Mouse (Mus musculus) adrenal gland, postnatal 36 days (tissue): ENCODE results near the gene Gm12185. TPM values are rescaled to one million over a fixed set of nuclear protein-coding genes. Genes with fewer than 3 reads are reported as not detected.
"Not testable (repeated sequence)": the region's sequence is repeated elsewhere in the genome, so short reads cannot be mapped to it uniquely, and the experiment has no call there.

Experiments used
- DNase-seq, 2 experiments: peaks; one replicate each; pipeline ENCODE4 v3.0.0; 2021; ENCODE audit warnings: mixed read lengths in 1 of 2
- total RNA-seq, 2 experiments: library from RNA; stranded (reverse); gene quantifications; 2 replicates each; pipeline ENCODE4 v1.2.3; 2021

Gene Gm12185
- total RNA-seq, 2 experiments from 2014 or later = 2.5 to 3.4 TPM

- DNase-seq = no peak
Measured at GRCm38 (mm10) chr11:48918380-48918779, 73.6 kb downstream of the Gm12185 start.

- no peak for DNase-seq
Measured at GRCm38 (mm10) chr11:48913611-48914010, 78.4 kb downstream of the Gm12185 start.

- no peak for DNase-seq
Measured at GRCm38 (mm10) chr11:48908459-48908858, 83.6 kb downstream of the Gm12185 start.

- DNase-seq = peak in 1 of 2 experiments; percentile 4
Measured at GRCm38 (mm10) chr11:48902021-48902420, 90.0 kb downstream of the Gm12185 start, which contains the start of gene Gm5431. Gm5431 (minus strand) TSS chr11:48902214.

DNA sequence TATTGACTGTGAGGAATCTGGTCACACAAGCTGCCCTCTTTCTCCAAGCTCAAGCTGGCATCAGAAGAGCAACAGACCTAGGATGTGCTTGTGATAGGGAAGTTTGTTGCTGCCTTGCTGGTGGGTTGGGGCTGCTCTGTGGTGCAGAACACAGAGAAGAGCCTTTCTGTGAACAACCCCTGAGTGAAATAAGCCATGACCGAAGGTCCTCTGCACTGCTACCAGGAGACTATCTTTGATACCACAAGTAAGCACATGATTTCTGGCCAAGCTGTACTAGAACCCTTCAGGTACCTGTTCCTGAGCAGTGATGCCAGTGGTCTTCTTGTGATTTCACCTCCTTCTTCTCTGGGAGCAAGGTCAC, 90.5 kb downstream of the Gm12185 start:
- DNase-seq = not testable (repeated sequence)

GRCm38 (mm10) chr11:48900654-48901566, 91.1 kb downstream of the Gm12185 start:
- DNase-seq = not testable (repeated sequence)

DNA sequence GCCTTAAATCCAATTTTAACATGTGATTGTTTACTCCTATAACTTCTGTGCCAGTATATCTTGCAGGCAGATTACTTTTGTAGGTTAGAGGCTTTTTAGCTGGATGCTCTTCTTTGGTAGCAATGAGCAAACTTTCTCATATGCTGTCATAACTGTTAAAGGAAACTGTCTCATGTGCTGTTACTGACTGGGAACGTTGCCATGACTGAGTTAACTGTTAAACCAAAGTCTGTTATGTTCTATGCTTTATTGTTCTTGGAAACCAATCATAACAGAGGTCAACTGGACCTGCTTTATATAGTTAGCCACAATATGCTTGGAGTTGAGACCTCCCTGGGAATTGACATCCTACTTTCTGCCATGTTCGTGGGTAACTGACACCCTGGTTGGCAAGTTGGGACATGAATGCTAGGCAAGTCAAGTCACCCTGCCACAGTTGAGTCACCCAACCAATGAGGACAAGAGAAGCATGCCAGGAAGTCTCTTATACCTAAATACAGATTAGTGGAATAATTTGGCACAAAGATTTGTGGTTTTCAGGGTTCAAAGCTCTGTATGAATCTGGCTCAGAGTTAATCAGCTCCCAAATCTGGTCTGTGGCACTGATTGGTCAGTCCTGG, 93.1 kb downstream of the Gm12185 start:
- no peak for DNase-seq

GRCm38 (mm10) chr11:48876680-48877079, 115.3 kb downstream of the Gm12185 start:
- no peak for DNase-seq

GRCm38 (mm10) chr11:48875343-48875837, 116.6 kb downstream of the Gm12185 start:
- DNase-seq = not testable (repeated sequence)

GRCm38 (mm10) chr11:48874465-48874864, 117.6 kb downstream of the Gm12185 start:
- peak; percentile 51 to 74 for DNase-seq

GRCm38 (mm10) chr11:48873591-48874290, 118.3 kb downstream of the Gm12185 start:
- no peak for DNase-seq

GRCm38 (mm10) chr11:48872695-48873300, 119.2 kb downstream of the Gm12185 start:
- DNase-seq = peak in 1 of 2 experiments; percentile 16

DNA sequence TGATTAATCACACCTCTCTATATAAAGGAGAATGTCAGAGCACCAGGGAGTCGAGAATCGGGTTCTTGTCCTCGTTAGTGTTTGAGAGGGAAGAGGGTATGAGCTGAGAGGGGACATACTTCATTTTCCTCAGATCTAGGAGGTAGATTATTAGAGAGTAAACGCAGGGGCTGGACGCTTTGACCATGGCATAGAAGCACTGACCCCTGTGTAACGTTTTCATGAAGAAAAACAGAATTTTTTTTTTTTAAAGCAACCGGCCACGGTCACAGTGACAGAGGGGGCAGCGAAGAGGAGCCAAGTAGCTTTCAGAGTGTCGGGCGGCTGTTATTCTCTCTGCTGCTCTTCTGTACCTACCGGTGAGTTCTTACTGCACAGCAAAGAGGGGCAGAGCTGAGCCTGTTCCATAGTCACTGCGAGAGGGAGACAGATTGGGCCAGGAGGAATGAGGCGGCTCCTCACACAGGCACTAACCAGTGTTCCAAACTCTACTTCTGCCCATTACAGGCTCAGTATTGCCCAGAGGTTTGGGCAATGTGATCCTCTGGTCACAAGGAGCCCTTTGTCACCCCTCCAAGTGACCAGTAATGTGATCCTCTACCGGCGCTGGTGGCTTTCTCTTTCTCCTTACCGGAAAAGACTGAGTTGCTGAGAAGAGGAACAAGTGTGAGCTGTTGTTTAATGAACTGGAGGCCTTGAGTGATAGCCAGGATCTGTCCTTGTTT, 120.0 kb downstream of the Gm12185 start:
- peak; percentile 40 to 60 for DNase-seq

DNA sequence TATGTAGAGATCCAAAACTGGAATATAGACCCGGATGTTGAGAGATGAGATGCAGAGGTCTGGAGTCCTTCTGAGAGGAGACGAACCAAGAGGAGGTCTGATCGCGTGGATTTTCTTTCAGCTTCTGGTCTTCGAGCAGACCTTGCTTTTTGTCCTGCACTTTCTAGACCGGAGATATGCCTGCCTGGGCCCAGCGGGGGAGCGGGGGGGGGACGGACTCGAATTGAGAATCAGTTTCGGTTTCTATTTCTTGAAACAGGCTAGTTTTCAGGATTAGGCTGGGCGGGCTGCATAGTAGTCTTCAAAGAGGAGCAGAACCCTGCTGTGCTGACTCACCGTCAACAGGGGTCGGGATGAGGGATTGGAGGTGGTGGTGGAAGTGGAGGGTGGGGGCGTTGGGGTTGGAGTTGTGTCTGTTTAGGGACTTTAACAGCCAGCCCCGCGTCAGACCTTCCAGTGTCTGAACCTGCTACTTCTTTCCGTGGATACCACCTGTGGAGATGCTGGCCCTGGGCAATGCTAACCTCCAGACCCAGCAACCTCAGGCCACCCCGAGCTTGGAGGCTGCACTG, 120.7 kb downstream of the Gm12185 start, which contains the start of gene Irgm1:
Gene Irgm1 (minus strand): TSS at position 483 of the 572 bp plus-strand sequence.
- DNase-seq = peak; percentile 71 to 85

- DNase-seq = peak in 1 of 2 experiments; percentile 28
Measured at GRCm38 (mm10) chr11:48870781-48871180, 121.2 kb downstream of the Gm12185 start.

GRCm38 (mm10) chr11:48869380-48870110, 122.5 kb downstream of the Gm12185 start:
- peak in 1 of 2 experiments; percentile 34 for DNase-seq

- DNase-seq = no peak
Measured at GRCm38 (mm10) chr11:48866481-48866880, 125.5 kb downstream of the Gm12185 start.

GRCm38 (mm10) chr11:48863808-48864207, 128.2 kb downstream of the Gm12185 start:
- no peak for DNase-seq

DNA sequence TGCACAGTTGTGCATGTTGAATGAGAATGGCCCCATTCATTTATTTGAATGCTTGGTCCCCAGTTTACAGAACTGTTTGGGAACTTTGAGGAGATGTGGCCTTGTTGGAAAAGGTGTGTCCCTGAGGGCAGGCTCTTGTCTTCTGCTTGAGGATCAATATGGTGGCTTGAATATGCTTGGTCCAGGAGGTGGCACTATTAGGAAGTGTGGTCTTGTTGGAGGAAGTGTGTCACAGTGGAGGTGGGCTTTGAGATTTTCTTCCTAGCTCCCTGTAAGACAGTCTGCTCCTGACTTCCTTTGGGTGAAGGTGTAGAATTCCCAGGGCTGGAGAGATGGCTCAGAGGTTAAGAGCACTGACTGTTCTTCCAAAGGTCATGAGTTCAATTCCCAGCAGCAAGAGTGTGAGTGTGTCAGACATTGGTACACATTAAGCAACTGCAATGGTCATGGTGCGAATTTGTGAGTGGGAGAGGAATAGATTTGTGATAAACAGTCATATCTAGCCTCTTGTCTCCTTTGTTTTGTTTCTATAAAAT, 129.2 kb downstream of the Gm12185 start:
- DNase-seq = no peak

GRCm38 (mm10) chr11:48859014-48859413, 133.0 kb downstream of the Gm12185 start:
- DNase-seq = peak; percentile 30 to 57
